Mouse (Mus musculus) activated CD4-positive, CD25-positive, alpha-beta regulatory T cell, adult 4 months (primary cell): ENCODE data around the gene Fam174b. TPM values are rescaled to one million over a fixed set of nuclear protein-coding genes. Genes with fewer than 3 reads are reported as not detected.

Source experiments
- ATAC-seq: one replicate; pipeline ENCODE4 v1.8.0; 2017
- polyA plus RNA-seq, 2 experiments: library from polyadenylated mRNA; unstranded; fragments of 100-300 nt; shearing (Covaris generic); gene quantifications; one replicate each; pipeline ENCODE4 v1.2.1; 2017

The Fam174b gene
- polyA plus RNA-seq, 2 experiments from 2014 or later, result 1.2 to 2.7 TPM

- ATAC-seq, result no peak
These were observed 9.9 kb downstream of the Fam174b start for GRCm38 (mm10) chr7:73749983-73750382.

DNA sequence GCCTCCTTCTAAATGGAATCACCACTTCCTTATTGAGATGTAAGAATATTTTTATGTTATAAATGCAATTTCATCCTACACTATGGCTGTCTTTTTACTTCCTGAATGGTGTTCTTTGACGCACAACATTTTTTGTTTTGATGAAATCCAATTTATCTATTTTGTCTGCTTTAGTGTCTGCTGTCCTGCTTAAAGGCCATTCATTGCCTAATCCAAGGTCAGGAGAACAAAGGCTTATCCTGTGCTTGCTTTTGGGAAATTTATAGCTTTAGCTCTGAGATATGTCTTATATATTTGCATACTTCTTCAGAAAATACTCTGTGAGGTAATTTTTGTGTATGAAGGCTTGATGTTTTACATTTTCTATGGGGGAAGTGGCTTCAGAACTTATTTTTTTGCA, 13.5 kb downstream of the Fam174b start:
- no peak for ATAC-seq

DNA sequence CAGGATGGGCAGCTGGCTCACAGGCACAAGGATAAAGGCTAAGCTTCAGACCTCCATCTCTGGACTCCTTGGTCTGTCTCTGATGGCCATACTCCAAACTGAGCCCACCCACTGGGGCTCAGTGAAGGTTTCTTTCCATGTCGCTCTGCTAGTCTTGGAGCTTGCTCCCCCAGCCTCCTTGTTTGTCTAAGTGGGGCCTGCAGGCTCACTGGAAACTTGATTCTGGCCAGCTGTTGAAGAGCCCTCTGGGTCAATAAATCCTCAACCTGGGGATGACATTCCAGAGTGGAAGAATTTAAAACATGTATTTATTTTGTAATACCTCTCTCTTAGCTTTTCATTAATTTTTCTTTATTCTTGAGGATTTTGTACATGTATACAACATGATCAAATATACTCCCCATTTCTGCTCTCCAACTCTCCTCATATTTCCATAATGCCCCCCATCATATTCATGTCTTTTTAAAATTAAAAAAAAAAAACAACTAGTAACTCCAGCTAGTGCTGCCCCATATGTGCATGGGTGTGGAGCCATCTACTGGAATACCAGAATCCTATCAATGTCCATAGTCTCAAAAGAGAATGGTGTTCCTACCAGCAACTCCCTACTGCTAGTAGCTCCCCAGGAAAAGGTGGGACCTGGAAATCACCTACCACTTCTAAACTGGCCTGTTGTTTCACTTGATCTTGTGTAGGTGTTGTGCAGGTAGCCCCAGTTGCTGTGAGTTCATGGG, 15.4 kb downstream of the Fam174b start:
- no peak for ATAC-seq

DNA sequence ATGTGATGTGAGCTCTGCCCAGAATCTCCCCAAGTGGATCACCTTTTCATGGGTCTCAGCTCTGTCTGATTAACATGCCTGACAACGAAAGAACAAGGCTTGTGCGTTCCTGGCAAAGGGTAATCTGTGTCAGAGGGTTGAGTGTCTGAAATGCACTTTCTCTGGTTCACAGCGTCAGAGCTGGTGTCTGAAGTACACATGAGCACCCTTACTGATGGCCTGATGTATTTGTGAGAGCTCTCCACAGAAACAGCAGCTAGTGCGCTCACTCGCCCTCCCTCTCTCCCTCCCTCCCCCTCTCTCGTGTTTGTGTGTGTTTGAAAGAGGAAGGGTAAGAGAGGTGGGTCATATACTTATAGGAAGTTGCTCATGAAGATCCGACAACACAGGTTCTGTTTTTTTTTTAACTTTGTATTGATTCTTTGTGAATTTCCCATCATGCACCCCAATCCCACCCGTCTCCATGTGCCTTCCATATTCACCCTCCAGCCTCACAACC, 21.6 kb downstream of the Fam174b start:
- no peak for ATAC-seq

GRCm38 (mm10) chr7:73764679-73765078, 24.6 kb downstream of the Fam174b start:
- no peak for ATAC-seq

- no peak for ATAC-seq
These were observed 25.2 kb downstream of the Fam174b start for GRCm38 (mm10) chr7:73765186-73765903.

DNA sequence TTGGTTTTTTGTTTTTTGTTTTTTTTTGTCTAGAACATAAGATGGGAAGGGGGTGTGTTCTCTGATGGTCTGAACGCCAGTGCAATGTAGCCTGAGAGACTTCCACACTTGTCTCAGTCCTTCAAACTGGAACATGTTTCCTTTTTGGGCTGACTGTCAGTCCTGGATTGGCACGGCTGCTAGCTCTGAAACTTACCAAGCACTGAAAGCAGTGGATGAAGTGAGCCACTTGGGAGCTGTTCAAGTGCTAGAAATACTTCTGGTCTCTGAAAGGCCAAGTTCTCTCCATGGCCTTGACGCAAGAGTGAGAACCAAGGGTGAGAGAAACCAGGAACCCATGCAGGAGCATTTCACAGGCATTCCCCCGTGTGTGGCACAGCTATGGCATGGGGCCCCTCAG, 29.1 kb downstream of the Fam174b start:
- no peak for ATAC-seq

DNA sequence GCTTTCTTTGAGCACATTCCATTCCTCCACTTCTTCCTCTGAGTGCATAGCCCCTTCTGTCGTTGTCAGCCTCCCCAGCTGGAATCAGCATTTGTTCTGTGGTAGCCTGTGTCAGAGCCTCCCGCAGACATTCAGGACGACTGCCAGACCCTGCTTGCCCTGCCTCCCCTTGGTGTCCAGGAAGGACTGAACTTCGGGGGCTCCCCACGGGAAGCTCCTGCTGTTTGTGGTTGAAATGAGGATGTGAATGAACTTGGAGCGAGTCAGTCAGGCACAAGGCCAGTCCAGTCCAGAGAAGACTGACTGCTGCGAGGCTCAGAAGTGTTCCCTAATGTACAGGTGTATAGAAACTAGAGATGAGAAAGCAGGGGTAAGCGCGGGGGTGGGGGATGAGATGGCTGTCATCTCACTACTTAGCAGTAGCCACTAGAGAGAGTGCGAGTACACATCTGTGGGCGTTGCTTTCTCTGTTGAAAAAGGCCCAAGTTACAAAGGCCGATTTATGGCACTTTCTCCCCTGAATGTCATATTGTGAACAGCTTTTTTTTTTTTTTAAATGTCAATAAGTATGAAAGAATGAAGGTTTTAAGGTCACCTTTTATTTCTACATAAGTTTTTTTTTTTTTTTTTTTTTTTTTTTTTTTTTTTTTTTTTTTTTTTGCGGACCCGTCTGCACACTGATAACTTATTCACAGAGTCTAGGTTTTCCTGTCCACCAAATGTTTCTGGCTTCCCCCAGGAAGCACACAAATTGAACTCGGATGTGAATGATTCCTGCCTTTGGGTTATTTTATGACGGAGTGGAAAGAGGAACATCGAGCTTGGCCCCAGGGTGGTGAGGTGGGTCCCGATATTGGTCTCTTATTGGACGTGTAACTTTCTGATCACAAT, 31.5 kb downstream of the Fam174b start:
- ATAC-seq, result no peak

- no peak for ATAC-seq
These were observed 32.2 kb downstream of the Fam174b start for GRCm38 (mm10) chr7:73772275-73772765.

- no peak for ATAC-seq
These were observed 34.7 kb downstream of the Fam174b start for GRCm38 (mm10) chr7:73774781-73775180.

GRCm38 (mm10) chr7:73777777-73778176, 37.7 kb downstream of the Fam174b start:
- no peak for ATAC-seq

DNA sequence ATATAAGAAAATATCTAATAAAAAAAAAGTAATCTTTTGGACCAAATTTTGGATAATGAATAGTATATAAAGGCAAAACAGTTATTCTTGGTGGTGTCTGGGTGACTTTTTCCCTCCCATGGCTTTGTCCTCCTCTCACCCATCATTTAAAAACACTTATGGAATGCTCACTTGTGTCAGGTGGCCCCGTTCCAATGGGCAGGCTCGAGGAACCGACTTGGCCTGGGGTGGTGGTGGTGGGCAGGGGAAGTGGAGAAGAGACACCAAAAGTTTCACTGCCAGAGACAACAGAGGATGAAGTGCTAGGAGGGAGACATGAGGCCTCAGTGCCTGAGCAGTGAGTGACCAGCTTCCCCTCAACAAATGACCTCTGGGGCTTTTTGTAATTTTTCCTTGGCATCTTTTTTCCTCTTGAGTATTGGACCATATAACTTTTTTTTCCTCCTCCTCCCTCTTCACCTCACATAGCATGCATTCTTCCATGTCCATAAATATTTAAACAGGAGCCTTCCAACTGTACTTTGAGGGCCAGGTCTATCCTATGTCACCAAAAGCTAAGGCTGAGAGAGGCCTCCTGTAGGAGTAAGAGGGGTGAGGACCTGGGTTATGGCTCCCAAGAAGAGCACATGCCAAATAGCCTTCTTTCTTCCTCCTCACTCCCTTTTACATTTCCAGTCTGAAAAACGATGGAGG, 44.8 kb downstream of the Fam174b start:
- no peak for ATAC-seq

DNA sequence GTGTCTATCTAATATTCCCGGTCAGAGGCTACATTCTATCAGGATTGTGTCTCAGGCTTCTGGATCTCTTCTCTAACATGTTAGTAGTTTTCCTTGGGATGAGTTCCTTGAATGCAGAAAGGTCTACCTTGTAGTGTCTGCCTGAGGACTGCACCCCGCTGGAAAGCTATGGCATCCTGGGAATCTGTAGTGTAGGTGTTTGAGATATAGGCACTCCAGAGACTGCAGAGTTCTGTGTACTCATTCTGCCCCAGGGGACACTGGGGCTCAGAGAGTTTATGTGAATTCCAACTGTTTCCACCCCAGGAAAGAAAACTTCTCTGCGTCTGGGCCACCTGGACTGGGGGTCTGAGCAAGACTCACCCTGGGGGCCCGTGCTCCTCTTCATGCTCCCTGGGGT, 45.7 kb downstream of the Fam174b start:
- ATAC-seq, result no peak

- ATAC-seq, result no peak
These were observed 47.4 kb downstream of the Fam174b start for GRCm38 (mm10) chr7:73787513-73787912.

DNA sequence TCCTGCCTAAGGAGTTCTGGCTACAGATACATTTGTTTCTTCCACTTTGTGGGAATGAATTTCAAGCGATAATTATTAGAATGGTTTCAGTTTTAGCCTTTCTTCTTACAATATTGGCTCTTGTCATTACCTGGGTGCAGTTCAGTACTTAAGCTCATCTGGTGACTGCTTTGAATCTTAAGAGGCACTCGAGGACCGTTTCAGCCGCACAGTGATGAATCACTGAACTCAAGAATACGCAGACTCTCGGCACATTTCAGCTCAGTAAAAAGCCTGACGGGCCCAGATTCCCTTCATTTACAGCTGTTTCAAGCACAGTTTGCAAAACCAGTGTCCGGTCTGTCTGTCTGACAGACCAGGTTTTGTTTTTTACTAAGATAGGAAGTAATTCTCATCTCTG, 51.0 kb downstream of the Fam174b start:
- ATAC-seq, result no peak

DNA sequence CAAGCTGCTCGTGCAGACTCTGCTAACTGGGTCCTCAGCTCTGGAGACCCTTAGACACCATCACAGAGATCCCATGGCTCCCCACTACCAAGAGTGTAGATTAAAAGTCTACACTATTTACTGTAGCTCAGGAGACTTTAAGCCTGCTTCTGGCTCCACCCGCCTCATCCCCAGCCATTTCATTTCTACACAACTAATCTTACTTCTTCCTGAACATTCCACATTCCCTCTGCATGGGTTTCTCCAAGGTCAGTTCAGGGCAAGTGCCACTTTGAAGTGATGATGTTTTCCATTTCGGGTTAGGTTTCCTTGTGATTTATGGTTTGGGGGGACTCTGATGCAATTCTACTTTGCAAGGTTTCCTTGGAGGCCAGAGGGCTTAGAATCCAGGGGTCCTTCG, 52.1 kb downstream of the Fam174b start:
- no peak for ATAC-seq

DNA sequence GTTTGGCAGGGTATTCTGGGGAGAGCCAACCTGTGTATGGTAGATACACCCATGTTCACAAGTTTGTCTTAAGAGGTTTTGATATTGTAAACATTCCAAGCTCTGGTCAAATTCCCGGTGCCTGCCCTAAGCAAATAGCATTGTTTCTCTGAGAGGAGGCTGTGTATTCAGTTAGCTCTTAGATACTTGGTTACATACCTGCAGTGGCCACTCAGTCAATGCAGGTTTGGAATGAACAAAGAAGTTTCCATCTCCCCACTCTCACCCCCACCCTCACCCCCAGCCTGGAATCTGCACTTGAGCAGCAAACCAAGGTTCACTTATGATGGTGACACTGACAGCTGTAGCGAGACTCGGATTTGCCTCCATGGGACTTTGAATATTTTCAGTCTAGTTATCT, 52.5 kb downstream of the Fam174b start:
- ATAC-seq, result no peak

DNA sequence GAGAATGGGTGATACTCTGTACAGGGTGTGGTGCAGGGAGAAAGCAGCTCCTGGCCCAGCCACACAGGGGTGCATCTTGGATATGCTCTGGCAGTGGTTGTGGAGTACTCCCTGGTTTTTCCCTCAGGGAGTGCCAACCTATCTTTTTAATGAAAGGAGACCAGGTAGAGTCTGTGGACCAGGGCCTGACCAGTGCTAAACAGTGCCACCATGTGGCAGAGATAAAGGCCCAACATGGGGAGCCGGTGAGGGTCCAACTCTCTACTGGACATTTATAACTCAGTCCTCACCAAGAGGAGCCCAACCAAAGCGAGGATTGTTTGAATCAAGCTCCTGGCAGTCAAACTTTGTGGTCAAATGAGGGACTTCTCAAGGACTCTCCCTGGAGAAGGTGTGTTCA, 69.2 kb downstream of the Fam174b start:
- ATAC-seq, result no peak

DNA sequence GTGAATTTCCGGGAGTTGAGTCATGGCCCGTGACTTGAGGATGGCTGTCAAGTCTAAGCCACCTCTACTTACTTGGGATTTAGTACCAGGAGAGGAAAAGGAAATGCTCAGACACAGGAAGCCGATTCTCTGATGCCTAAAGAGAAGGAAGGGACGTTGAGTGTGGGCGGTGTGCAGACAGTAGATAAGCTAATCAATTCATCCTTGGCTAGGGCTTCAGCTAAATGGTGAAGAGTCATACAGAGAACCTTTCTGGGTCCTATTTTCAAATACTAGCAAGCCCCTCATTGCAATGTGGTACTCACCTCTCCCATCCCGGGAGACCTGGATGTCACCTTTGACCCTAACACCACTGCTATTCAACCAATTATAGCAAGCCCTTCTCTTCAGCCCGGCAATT, 71.3 kb downstream of the Fam174b start:
- ATAC-seq, result no peak

DNA sequence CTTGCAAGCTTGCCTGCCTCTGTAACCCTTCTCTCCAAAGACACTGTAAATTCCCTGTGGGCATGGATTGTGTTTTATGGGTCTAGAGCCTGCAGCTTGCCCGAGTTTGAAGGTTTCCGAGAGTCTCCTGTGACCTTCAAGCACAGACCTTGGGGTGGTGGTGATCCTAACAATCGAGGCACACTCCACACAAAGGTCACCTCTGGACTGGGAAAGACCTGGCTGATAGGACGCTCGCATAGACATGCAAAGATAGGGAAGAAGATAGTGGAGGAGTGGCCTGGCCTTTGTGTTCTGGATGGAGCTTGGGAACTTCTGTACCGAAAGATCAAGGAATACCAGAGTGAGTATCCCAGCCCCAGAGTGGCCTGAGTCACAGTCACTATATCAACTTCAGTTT, 72.1 kb downstream of the Fam174b start:
- no peak for ATAC-seq

DNA sequence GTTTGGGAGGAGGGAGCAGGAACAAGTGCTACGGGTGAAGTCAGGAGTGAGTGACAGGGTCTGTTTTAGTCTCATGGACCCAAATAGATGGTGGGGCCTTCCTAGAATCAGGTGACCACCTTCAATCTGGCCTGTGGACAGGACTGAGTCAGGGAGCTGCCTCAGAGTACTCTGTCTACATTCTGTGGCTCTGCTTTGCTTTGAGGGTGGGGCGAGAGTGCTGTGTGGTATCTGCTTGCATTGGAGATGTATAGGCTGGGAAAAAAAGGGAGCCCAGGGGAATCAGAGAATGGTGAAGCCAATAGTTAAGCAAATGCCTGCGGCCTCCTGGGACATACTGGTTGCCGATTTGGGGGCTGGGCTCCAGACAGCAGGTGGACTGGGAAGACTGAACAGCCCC, 73.8 kb downstream of the Fam174b start:
- no peak for ATAC-seq

- ATAC-seq, result no peak
These were observed 74.4 kb downstream of the Fam174b start for GRCm38 (mm10) chr7:73814454-73814853.
